Mouse (Mus musculus): ENCODE data around the gene Tkt. TPM values are rescaled to one million over a fixed set of nuclear protein-coding genes. Genes with fewer than 3 reads are reported as not detected.
"Not testable (repeated sequence)": the region's sequence is repeated elsewhere in the genome, so short reads cannot be mapped to it uniquely, and the experiment has no call there.

Tkt gene
- polyA plus RNA-seq, 1 experiment from 2014 or later: 117 TPM

GRCm38 (mm10) chr14:30528961-30529360 is 19.2 kb upstream of the Tkt start:
- DNase-seq (ENCODE audit: low spot score): no peak
- H3K9me3 ChIP-seq (ENCODE audit: control insufficient read depth, low read length): no peaks in the 10 kb centered on the region
- no peak overlapping the region for H3K4me2 ChIP-seq (ENCODE audit: low read depth, severe bottlenecking)
- H3K4me3 ChIP-seq (ENCODE audit: low read depth, low read length): no peak overlapping the region
- peaks cover 7% of the 10 kb centered on the region; the same call in 1 of the 2 replicates for H3K36me3 ChIP-seq (ENCODE audit: control insufficient read depth, insufficient read depth, low read length)
- no peak overlapping the region for H3K9ac ChIP-seq (ENCODE audit: low read length)
- no peak for ATAC-seq (ENCODE audit: insufficient number of reproducible peaks, low FRiP score, low TSS enrichment, low read depth)
- 80% methylated on average over 5 of the region's 5 CpGs for WGBS
- no peak overlapping the region for H3K27ac ChIP-seq (replicated peaks; ENCODE audit: low read depth, low read length)
- H3K4me1 ChIP-seq (ENCODE audit: control insufficient read depth, insufficient read depth, low read length): no peaks in the 10 kb centered on the region
- H3K27me3 ChIP-seq (ENCODE audit: control insufficient read depth, insufficient read depth, low read length): no peaks in the 10 kb centered on the region

GRCm38 (mm10) chr14:30529454-30529853 is 18.7 kb upstream of the Tkt start:
- WGBS: 95% methylated on average over 12 of the region's 12 CpGs
- H3K36me3 ChIP-seq (ENCODE audit: control insufficient read depth, insufficient read depth, low read length): peaks cover 6% of the 10 kb centered on the region; the same call in 1 of the 2 replicates
- H3K4me2 ChIP-seq (ENCODE audit: low read depth, severe bottlenecking): no peak overlapping the region
- no peak overlapping the region for H3K27ac ChIP-seq (replicated peaks; ENCODE audit: low read depth, low read length)
- DNase-seq (ENCODE audit: low spot score) (no peak), ATAC-seq (ENCODE audit: insufficient number of reproducible peaks, low FRiP score, low TSS enrichment, low read depth) (no peak)
- no peaks in the 10 kb centered on the region for H3K27me3 ChIP-seq (ENCODE audit: control insufficient read depth, insufficient read depth, low read length)
- H3K9ac ChIP-seq (ENCODE audit: low read length): no peak overlapping the region
- no peaks in the 10 kb centered on the region for H3K9me3 ChIP-seq (ENCODE audit: control insufficient read depth, low read length)
- H3K4me3 ChIP-seq (ENCODE audit: low read depth, low read length): no peak overlapping the region
- H3K4me1 ChIP-seq (ENCODE audit: control insufficient read depth, insufficient read depth, low read length): no peaks in the 10 kb centered on the region

GRCm38 (mm10) chr14:30530726-30531269 is 17.4 kb upstream of the Tkt start:
- Histone ChIP-seq H3K9me3 (ENCODE audit: control insufficient read depth, low read length) (no peaks in the 10 kb centered on the region), H3K9ac (ENCODE audit: low read length) (no peak overlapping the region), H3K4me2 (ENCODE audit: low read depth, severe bottlenecking) (no peak overlapping the region), H3K4me1 (ENCODE audit: control insufficient read depth, insufficient read depth, low read length) (no peaks in the 10 kb centered on the region), H3K36me3 (ENCODE audit: control insufficient read depth, insufficient read depth, low read length) (peaks cover 6% of the 10 kb centered on the region; the same call in 1 of the 2 replicates), H3K27ac (replicated peaks; ENCODE audit: low read depth, low read length) (no peak overlapping the region), H3K27me3 (ENCODE audit: control insufficient read depth, insufficient read depth, low read length) (no peaks in the 10 kb centered on the region), H3K4me3 (ENCODE audit: low read depth, low read length) (no peak overlapping the region)
- ATAC-seq (ENCODE audit: insufficient number of reproducible peaks, low FRiP score, low TSS enrichment, low read depth) (no peak), DNase-seq (ENCODE audit: low spot score) (no peak)
- 81% methylated on average over 8 of the region's 8 CpGs for WGBS

- no peak overlapping the region for H3K4me2 ChIP-seq (ENCODE audit: low read depth, severe bottlenecking)
- no peak overlapping the region for H3K27ac ChIP-seq (replicated peaks; ENCODE audit: low read depth, low read length)
- DNase-seq (ENCODE audit: low spot score) (no peak), ATAC-seq (ENCODE audit: insufficient number of reproducible peaks, low FRiP score, low TSS enrichment, low read depth) (no peak)
- 85% methylated on average over 5 of the region's 5 CpGs for WGBS
- no peak overlapping the region for H3K9ac ChIP-seq (ENCODE audit: low read length)
- no peak overlapping the region for H3K4me3 ChIP-seq (ENCODE audit: low read depth, low read length)
- no peaks in the 10 kb centered on the region for H3K9me3 ChIP-seq (ENCODE audit: control insufficient read depth, low read length)
- H3K4me1 ChIP-seq (ENCODE audit: control insufficient read depth, insufficient read depth, low read length): no peaks in the 10 kb centered on the region
- no peaks in the 10 kb centered on the region for H3K27me3 ChIP-seq (ENCODE audit: control insufficient read depth, insufficient read depth, low read length)
- H3K36me3 ChIP-seq (ENCODE audit: control insufficient read depth, insufficient read depth, low read length): peaks cover 4% of the 10 kb centered on the region; the same call in 1 of the 2 replicates
Observed at GRCm38 (mm10) chr14:30531431-30531830, 16.7 kb upstream of the Tkt start.

GRCm38 (mm10) chr14:30531896-30532295 is 16.3 kb upstream of the Tkt start:
- Histone ChIP-seq H3K4me2 (ENCODE audit: low read depth, severe bottlenecking) (no peak overlapping the region), H3K9me3 (ENCODE audit: control insufficient read depth, low read length) (no peaks in the 10 kb centered on the region), H3K27me3 (ENCODE audit: control insufficient read depth, insufficient read depth, low read length) (no peaks in the 10 kb centered on the region), H3K36me3 (ENCODE audit: control insufficient read depth, insufficient read depth, low read length) (peaks cover 4% of the 10 kb centered on the region; the same call in 1 of the 2 replicates), H3K4me3 (ENCODE audit: low read depth, low read length) (no peak overlapping the region), H3K9ac (ENCODE audit: low read length) (no peak overlapping the region), H3K27ac (replicated peaks; ENCODE audit: low read depth, low read length) (no peak overlapping the region), H3K4me1 (ENCODE audit: control insufficient read depth, insufficient read depth, low read length) (no peaks in the 10 kb centered on the region)
- DNase-seq (ENCODE audit: low spot score) (no peak), ATAC-seq (ENCODE audit: insufficient number of reproducible peaks, low FRiP score, low TSS enrichment, low read depth) (no peak)
- WGBS: 91% methylated on average over 6 of the region's 6 CpGs

GRCm38 (mm10) chr14:30533780-30534450 is 14.2 kb upstream of the Tkt start:
- no peaks in the 10 kb centered on the region for H3K36me3 ChIP-seq (ENCODE audit: control insufficient read depth, insufficient read depth, low read length)
- H3K9me3 ChIP-seq (ENCODE audit: control insufficient read depth, low read length): no peaks in the 10 kb centered on the region
- DNase-seq (ENCODE audit: low spot score) (no peak), ATAC-seq (ENCODE audit: insufficient number of reproducible peaks, low FRiP score, low TSS enrichment, low read depth) (no peak)
- WGBS: 86% methylated on average over 6 of the region's 6 CpGs
- H3K4me1 ChIP-seq (ENCODE audit: control insufficient read depth, insufficient read depth, low read length): no peaks in the 10 kb centered on the region
- H3K27ac ChIP-seq (replicated peaks; ENCODE audit: low read depth, low read length): no peak overlapping the region
- no peaks in the 10 kb centered on the region for H3K27me3 ChIP-seq (ENCODE audit: control insufficient read depth, insufficient read depth, low read length)
- H3K4me2 ChIP-seq (ENCODE audit: low read depth, severe bottlenecking): no peak overlapping the region
- H3K4me3 ChIP-seq (ENCODE audit: low read depth, low read length): no peak overlapping the region
- H3K9ac ChIP-seq (ENCODE audit: low read length): no peak overlapping the region

- H3K9me3 ChIP-seq (ENCODE audit: control insufficient read depth, low read length): no peaks in the 10 kb centered on the region
- no peaks in the 10 kb centered on the region for H3K27me3 ChIP-seq (ENCODE audit: control insufficient read depth, insufficient read depth, low read length)
- no peak overlapping the region for H3K4me2 ChIP-seq (ENCODE audit: low read depth, severe bottlenecking)
- ATAC-seq (ENCODE audit: insufficient number of reproducible peaks, low FRiP score, low TSS enrichment, low read depth) (no peak), DNase-seq (ENCODE audit: low spot score) (no peak)
- H3K9ac ChIP-seq (ENCODE audit: low read length): no peak overlapping the region
- 84% methylated on average over 10 of the region's 10 CpGs for WGBS
- H3K4me3 ChIP-seq (ENCODE audit: low read depth, low read length): no peak overlapping the region
- H3K4me1 ChIP-seq (ENCODE audit: control insufficient read depth, insufficient read depth, low read length): no peaks in the 10 kb centered on the region
- no peak overlapping the region for H3K27ac ChIP-seq (replicated peaks; ENCODE audit: low read depth, low read length)
- no peaks in the 10 kb centered on the region for H3K36me3 ChIP-seq (ENCODE audit: control insufficient read depth, insufficient read depth, low read length)
Observed at GRCm38 (mm10) chr14:30541541-30541940, 6.6 kb upstream of the Tkt start.

GRCm38 (mm10) chr14:30543331-30543730 is 4.8 kb upstream of the Tkt start:
- not testable (repeated sequence) for H3K27ac ChIP-seq (replicated peaks; ENCODE audit: low read depth, low read length); H3K4me1 ChIP-seq (ENCODE audit: control insufficient read depth, insufficient read depth, low read length); H3K4me3 ChIP-seq (ENCODE audit: low read depth, low read length); H3K4me2 ChIP-seq (ENCODE audit: low read depth, severe bottlenecking); H3K36me3 ChIP-seq (ENCODE audit: control insufficient read depth, insufficient read depth, low read length); ATAC-seq (ENCODE audit: insufficient number of reproducible peaks, low FRiP score, low TSS enrichment, low read depth); H3K9ac ChIP-seq (ENCODE audit: low read length); H3K27me3 ChIP-seq (ENCODE audit: control insufficient read depth, insufficient read depth, low read length); H3K9me3 ChIP-seq (ENCODE audit: control insufficient read depth, low read length); DNase-seq (ENCODE audit: low spot score)
- WGBS: 85% methylated on average over 5 of the region's 5 CpGs

Data from limb, embryonic 11.5 days (tissue).